Mouse (Mus musculus): ENCODE measurements around the gene Gfm1.

DNA sequence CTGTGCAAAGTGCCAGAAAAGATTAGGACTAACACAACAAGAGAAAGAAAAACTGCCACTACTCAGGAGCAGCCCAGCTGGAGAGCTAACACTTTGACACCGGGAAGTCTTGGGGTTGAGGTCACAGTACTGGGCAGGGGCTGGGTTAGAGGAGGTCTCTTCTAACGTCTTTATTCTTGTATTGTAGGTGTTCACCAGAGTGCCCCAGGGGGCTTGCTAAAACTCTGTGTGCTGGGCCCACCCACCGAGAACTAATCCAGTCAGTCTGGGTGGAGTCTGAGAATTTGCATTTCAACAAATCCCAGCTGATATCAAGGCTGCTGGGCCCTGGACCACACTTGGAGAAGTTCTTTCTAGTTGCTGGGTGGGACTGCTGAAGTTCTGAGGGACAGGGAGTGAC is 74.0 kb downstream of the Gfm1 start:
- TF ChIP-seq POLR2A (IDR thresholded peaks at IDR 0.05; ENCODE audit: low read depth, low read length): no peak
- no peak for TF ChIP-seq CTCF (IDR thresholded peaks at IDR 0.05; ENCODE audit: extremely low read depth, insufficient read depth, insufficient read length, insufficient replicate concordance)
